In genomic region chr1:80727403-80727802, GRCm38 (mm10) we compare ENCODE assay signal across 20 mouse cellular contexts. TPM values are rescaled to one million over a fixed set of nuclear protein-coding genes. Genes with fewer than 3 reads are reported as not detected.
DNase-seq lines count a peak whose midpoint lies in the region; ATAC-seq and TF ChIP-seq lines count a peak whose summit lies in the region.
"Had no signal": no experiment of that assay in that cellular context is flagged by ENCODE, and none has a peak within 500 bp of the region (broad histone marks: within the 10 kb centered on the region; RNA-seq: fewer than 3 reads in every experiment).

No protein-coding gene starts in this region.

- peaks cover 21% of the 10 kb centered on the region for H3K79me2 ChIP-seq in CH12.LX (replicated peaks; ENCODE audit: control insufficient read depth, extremely low read depth, insufficient read depth, poor library complexity, severe bottlenecking)

- no peak for DNase-seq in layer of hippocampus, adult 2 months (ENCODE audit: low spot score in 2 of 2)
- no peak for DNase-seq in layer of hippocampus, postnatal 36 days
- DNase-seq in CH12.LX (ENCODE audit: extremely low read depth) (no peak), Patski (ENCODE audit: low read depth, low spot score) (no peak)
- no peak for DNase-seq in right cerebral cortex, postnatal 10 days (ENCODE audit: low spot score in 2 of 2)
- DNase-seq in cerebellum, adult 9-10 months = no peak
- DNase-seq: adrenal gland, adult 8-10 months; adrenal gland, postnatal 36 days; cerebellum, adult 8-10 months; cerebellum, postnatal 25 days; forebrain, postnatal 0 days; gastrocnemius, postnatal 14 days; heart, adult 2 months; heart, postnatal 14 days had no signal

- no peaks in the 10 kb centered on the region for H3K9me3 ChIP-seq in CH12.LX (replicated peaks; ENCODE audit: low read length)
- H3K9me3 ChIP-seq: embryonic facial prominence, embryonic 10.5 days; forebrain, embryonic 13.5 days; heart, embryonic 15.5 days; hindbrain, embryonic 10.5 days had no signal

- POLR2A ChIA-PET in Patski (lab: Charles Lee) = no interaction called here

- TF ChIP-seq EP300 in CH12.LX (IDR thresholded peaks at IDR 0.05; ENCODE audit: low read length) = no peak

- ATAC-seq in Patski = no peak
- ATAC-seq: forebrain, embryonic 13.5 days had no signal

- TF ChIP-seq CTCF in layer of hippocampus, adult 2 months (conservative IDR thresholded peaks at IDR 0.05) = peak; percentile 47
- peak in 1 of 2 experiments; percentile 67; a peak in 2 of 4 replicates for TF ChIP-seq CTCF in CH12.LX (conservative IDR thresholded peaks at IDR 0.05 in 1 of 2, IDR thresholded peaks at IDR 0.05 in 1 of 2; ENCODE audit: low read depth in 2 of 2, low read length in 2 of 2)
- TF ChIP-seq CTCF in Patski (IDR thresholded peaks at IDR 0.05) = peak; percentile 20

- in situ Hi-C loops in CH12.LX (cut with MboI; ENCODE audit: low pct_ligation_motif_present, low pct_unique_long_range_greater_than_20kb, low sequenced_read_pairs) (loop anchor here (10.0 kb wide), 2 partner anchors 53 to 133 kb away; no protein-coding TSS in a partner anchor), Patski (cut with MboI; ENCODE audit: low pct_unique_long_range_greater_than_20kb) (no loop called here)

- no peak overlapping the region for H3K4me3 ChIP-seq in layer of hippocampus, adult 2 months
- no peak overlapping the region for H3K4me3 ChIP-seq in CH12.LX (replicated peaks in 1 of 3; ENCODE audit: low read depth in 2 of 3, low read length in 2 of 3, poor library complexity in 1 of 3)
- H3K4me3 ChIP-seq: embryonic facial prominence, embryonic 10.5 days; forebrain, embryonic 13.5 days; heart, adult 2 months; heart, embryonic 15.5 days; hindbrain, embryonic 10.5 days had no signal

- H3K9ac ChIP-seq in CH12.LX (ENCODE audit: insufficient read depth, low read depth) = no peak overlapping the region
- H3K9ac ChIP-seq: forebrain, embryonic 13.5 days; forebrain, postnatal 0 days; heart, embryonic 15.5 days; hindbrain, embryonic 14.5 days had no signal

- H3K27ac ChIP-seq in layer of hippocampus, adult 2 months = no peak overlapping the region
- H3K27ac ChIP-seq in CH12.LX (ENCODE audit: insufficient read depth, low read depth) = no peak overlapping the region
- H3K27ac ChIP-seq: embryonic facial prominence, embryonic 10.5 days; forebrain, embryonic 13.5 days; heart, adult 2 months; heart, embryonic 15.5 days; hindbrain, embryonic 10.5 days; hindbrain, embryonic 14.5 days had no signal

- H3K4me1 ChIP-seq in CH12.LX (ENCODE audit: control insufficient read depth in 1 of 2, insufficient read depth in 2 of 2) = peaks cover 6 to 78% of the 10 kb centered on the region in 2 experiments; a peak in 3 of 4 replicates
- H3K4me1 ChIP-seq: forebrain, embryonic 13.5 days; heart, embryonic 15.5 days; hindbrain, embryonic 10.5 days had no signal

- H3K4me2 ChIP-seq in CH12.LX (ENCODE audit: insufficient read depth, low read depth, poor library complexity, severe bottlenecking) = no peak overlapping the region
- H3K4me2 ChIP-seq: forebrain, embryonic 13.5 days; heart, embryonic 11.5 days; heart, embryonic 15.5 days; hindbrain, embryonic 14.5 days had no signal

- H3K36me3 ChIP-seq in CH12.LX (replicated peaks in 1 of 2; ENCODE audit: control insufficient read depth in 1 of 2, insufficient read depth in 1 of 2, low read length in 1 of 2) = peaks cover 4 to 44% of the 10 kb centered on the region in 2 experiments
- H3K36me3 ChIP-seq: embryonic facial prominence, embryonic 10.5 days; heart, embryonic 15.5 days; hindbrain, embryonic 10.5 days had no signal

- dilution Hi-C loops in CH12.LX (cut with MboI; ENCODE audit: extremely low pct_ligation_motif_present, extremely low pct_unique_long_range_greater_than_20kb, low sequenced_read_pairs) = no loop called here

- TF ChIP-seq RAD21 in CH12.LX (IDR thresholded peaks at IDR 0.05; ENCODE audit: low read depth, low read length) = peak; percentile 59

- CTCF ChIA-PET in Patski (lab: Charles Lee) = interaction anchor here (1.5 kb wide), 1 partner anchor 9 kb away, joined by 4 read pairs; no protein-coding TSS in a partner anchor

- no peak for TF ChIP-seq POLR2A in CH12.LX (IDR thresholded peaks at IDR 0.05; ENCODE audit: low read depth, low read length)

- H3K27me3 ChIP-seq in CH12.LX (replicated peaks) (no peaks in the 10 kb centered on the region), Patski (no peaks in the 10 kb centered on the region)
- H3K27me3 ChIP-seq: forebrain, embryonic 13.5 days; heart, embryonic 15.5 days had no signal

TF ChIP-seq in CH12.LX, 34 proteins besides CTCF, POLR2A, EP300 and RAD21:
- TF ChIP-seq SMC3 (IDR thresholded peaks at IDR 0.05; ENCODE audit: low read depth, low read length) = peak; percentile 50
- no peak for TF ChIP-seq NRF1 (IDR thresholded peaks at IDR 0.05; ENCODE audit: low read depth, low read length)

RNA-seq across cellular contexts. Expression of gene Dock10, which starts 30.9 kb away (rescaled TPM):
- total RNA-seq in layer of hippocampus, adult 2 months (2021) = 100 to 1,000 TPM in 1 of 2 experiments, 10 to 100 TPM in 1; 98.7 to 103 TPM
- total RNA-seq in layer of hippocampus, postnatal 36 days (2021) = 100 to 1,000 TPM in 1 of 2 experiments, 10 to 100 TPM in 1; 86.0 to 111 TPM
- total RNA-seq in CH12.LX (2012; rRNA removed) = 41.4 and 44.7 TPM in 2 replicates
- total RNA-seq in CH12.LX (2014; rRNA removed) = 62.2 and 74.4 TPM in 2 replicates
- polyA plus RNA-seq in CH12.LX (2012; ENCODE audit: insufficient read length, low read depth) = 66.2 and 77.2 TPM in 2 replicates
- 0.04 TPM for polyA plus RNA-seq in Patski (2021)
